23 mouse cellular contexts compared by ENCODE assay signal in the genomic region with DNA sequence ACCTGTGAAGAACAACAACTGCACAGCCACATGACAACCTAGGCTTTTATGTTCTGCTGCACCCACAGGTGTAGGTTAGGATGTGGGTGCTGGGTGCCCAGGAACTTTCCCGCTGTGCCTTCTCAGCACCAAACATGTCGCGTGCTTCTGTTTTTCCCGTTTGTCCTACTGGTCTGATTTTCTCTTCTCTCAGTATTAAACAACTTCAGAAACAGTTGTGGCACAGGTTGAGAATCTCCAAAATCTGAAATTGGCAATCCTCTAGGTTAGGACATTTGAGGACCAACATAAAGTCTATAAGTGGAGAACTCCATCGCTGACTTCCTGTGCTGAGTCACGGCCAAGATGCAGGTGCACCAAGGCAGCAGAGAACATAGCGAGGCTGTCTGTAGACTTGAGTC. TPM values are rescaled to one million over a fixed set of nuclear protein-coding genes. Genes with fewer than 3 reads are reported as not detected.
A peak's percentile ranks its signal among the peaks of the same experiment; 100 is the strongest.
DNase-seq lines count a peak whose midpoint lies in the region; ATAC-seq lines count a peak whose summit lies in the region.
"Had no signal": no experiment of that assay in that cellular context is flagged by ENCODE, and none has a peak within 500 bp of the region (broad histone marks: within the 10 kb centered on the region; RNA-seq: fewer than 3 reads in every experiment).

No protein-coding gene starts in this region.

- ATAC-seq in inflammation-experienced regulatory T-cells, adult 6 months, result peak; percentile 72
- no peak for ATAC-seq in monocyte, adult 5-6 weeks (replicated peaks; ENCODE audit: insufficient number of reproducible peaks, low FRiP score, low TSS enrichment, poor library complexity, severe bottlenecking)
- ATAC-seq: forebrain, embryonic 14.5 days; liver, embryonic 12.5 days; liver, postnatal 0 days; lung, postnatal 0 days had no signal

- peak; percentile 58 for DNase-seq in A20 (ENCODE audit: low read depth, low spot score)
- peak; percentile 49 for DNase-seq in CD4-positive, CD25-positive, alpha-beta regulatory T cell, adult 2 months (ENCODE audit: low read depth, low spot score)
- peak; percentile 67 to 73 for DNase-seq in thymus, postnatal 10 days (ENCODE audit: low spot score in 2 of 2)
- no peak for DNase-seq in layer of hippocampus, adult 9-10 months (ENCODE audit: low spot score)
- DNase-seq in adrenal gland, adult 8-10 months, result no peak
- DNase-seq in left cerebral cortex, adult 11 months (ENCODE audit: low spot score), result no peak
- DNase-seq: adrenal gland, postnatal 10 days; cerebellum, adult 11-12 months; cerebellum, adult 9-11 months; embryo, embryonic 11 days; gastrocnemius, postnatal 14 days; heart, postnatal 10 days; kidney, adult 11 months; kidney, postnatal 14 days; liver, postnatal 0 days; midbrain, embryonic 14.5 days; right cerebral cortex, adult 18-20 months; spleen, adult 18-20 months had no signal

RNA-seq across cellular contexts. Expression of gene Wdfy2, which starts 32.8 kb away (rescaled TPM):
- 1 to 10 TPM; 5.0 to 6.7 (median 5.2) TPM for polyA plus RNA-seq in inflammation-experienced regulatory T-cells, adult 6 months (2017; shearing (Covaris generic))
- total RNA-seq in monocyte, adult 5-6 weeks (2017), result 29.0 to 31.6 TPM (median 29.2 TPM) in 3 replicates
- 10 to 100 TPM; 39.7 to 40.5 (median 40.0) TPM for total RNA-seq in adrenal gland, adult 8-10 months (2022)

Comparison
In these comparisons a context has a peak if more than half of its experiments do, and no peak if none do; other contexts are left out.
1. DNase-seq: peak in A20 (single experiment), CD4-positive, CD25-positive, alpha-beta regulatory T cell, adult 2 months (single experiment) and thymus, postnatal 10 days (2 of 2); none in layer of hippocampus, adult 9-10 months (single experiment), adrenal gland, adult 8-10 months (single experiment) and left cerebral cortex, adult 11 months (single experiment).